Mouse (Mus musculus) 416B (cell line): ENCODE results near the gene Olfr1390.
"Not testable (repeated sequence)": the region's sequence is repeated elsewhere in the genome, so short reads cannot be mapped to it uniquely, and the experiment has no call there.

Experiments used
- DNase-seq: peaks from one replicate; pipeline ENCODE4 v3.0.0; 2011; ENCODE audit warnings: low read depth

The Olfr1390 gene

GRCm38 (mm10) chr11:49334888-49335287 lies at the start of gene Olfr1390:
Olfr1390 (plus strand) TSS chr11:49335188.
- no peak for DNase-seq

- no peak for DNase-seq
Observed at GRCm38 (mm10) chr11:49287251-49287650, 47.7 kb upstream of the Olfr1390 start.

- DNase-seq: no peak
Observed at GRCm38 (mm10) chr11:49292777-49293176, 42.2 kb upstream of the Olfr1390 start.

GRCm38 (mm10) chr11:49304441-49304840 lies 30.5 kb upstream of the Olfr1390 start, which contains the start of gene Olfr10:
Olfr10 (plus strand) TSS chr11:49304741.
- DNase-seq: no peak

- DNase-seq: peak; percentile 7
Observed at GRCm38 (mm10) chr11:49308547-49308946, 26.4 kb upstream of the Olfr1390 start.

- DNase-seq: no peak
Observed at GRCm38 (mm10) chr11:49322442-49322841, 12.5 kb upstream of the Olfr1390 start, which contains the start of gene Olfr1391. Olfr1391 (plus strand) TSS chr11:49322742.

- no peak for DNase-seq
Observed at GRCm38 (mm10) chr11:49326726-49327125, 8.3 kb upstream of the Olfr1390 start.

- no peak for DNase-seq
Observed at GRCm38 (mm10) chr11:49329686-49330085, 5.3 kb upstream of the Olfr1390 start.

GRCm38 (mm10) chr11:49337150-49337832 lies 2.3 kb downstream of the Olfr1390 start:
- peak; percentile 76 for DNase-seq

GRCm38 (mm10) chr11:49383133-49383532 lies 48.1 kb downstream of the Olfr1390 start:
- DNase-seq: peak; percentile 75

GRCm38 (mm10) chr11:49386118-49386517 lies 51.1 kb downstream of the Olfr1390 start:
- not testable (repeated sequence) for DNase-seq
